In the genomic region with DNA sequence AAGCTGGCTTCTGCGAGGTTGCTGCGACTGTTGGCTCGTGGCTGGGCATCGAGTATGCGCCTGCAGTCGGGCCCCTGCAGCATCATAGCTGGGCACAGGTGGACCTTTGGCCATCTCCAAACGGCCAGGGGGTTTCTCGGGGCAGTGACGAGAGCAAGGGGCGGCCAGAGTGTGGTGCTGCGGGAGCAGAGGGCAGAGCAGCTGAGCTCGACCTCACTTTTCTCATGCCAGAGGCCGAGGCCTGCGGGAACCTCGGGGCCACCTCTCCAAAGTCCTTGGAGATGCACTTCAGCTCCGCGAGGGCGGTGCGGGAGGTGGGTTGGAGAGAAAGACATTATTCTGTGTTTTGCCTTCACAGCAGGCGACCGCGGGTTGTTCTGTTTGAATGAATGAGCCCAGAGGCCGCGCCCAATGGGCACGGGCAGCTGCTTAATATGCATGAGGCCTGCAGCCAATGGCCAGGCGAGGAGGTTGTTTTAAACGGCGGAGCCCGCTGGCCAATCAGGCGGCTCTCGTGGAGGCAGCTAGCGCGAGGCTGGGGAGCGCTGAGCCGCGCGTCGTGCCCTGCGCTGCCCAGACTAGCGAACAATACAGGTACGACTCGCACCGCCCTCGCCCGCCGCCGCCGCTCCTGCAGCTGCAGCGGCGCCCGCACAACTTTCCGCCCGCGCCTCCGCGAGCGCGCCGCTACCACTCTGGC, we compare ENCODE assay signal across 8 mouse cellular contexts. TPM values are rescaled to one million over a fixed set of nuclear protein-coding genes. Genes with fewer than 3 reads are reported as not detected.
DNase-seq lines count a peak whose midpoint lies in the region; ATAC-seq and TF ChIP-seq lines count a peak whose summit lies in the region.

A gene (plus strand): TSS at position 504 of the 700 bp plus-strand sequence.

- peaks cover 6% of the 10 kb centered on the region; the same call in 1 of the 2 replicates for H3K36me3 ChIP-seq in embryonic facial prominence, embryonic 14.5 days (ENCODE audit: control insufficient read depth, insufficient read depth, low read length)
- H3K36me3 ChIP-seq in limb, embryonic 14.5 days (ENCODE audit: control insufficient read depth, insufficient read depth, low read length), result no peaks in the 10 kb centered on the region
- no peaks in the 10 kb centered on the region for H3K36me3 ChIP-seq in midbrain, postnatal 0 days (ENCODE audit: insufficient read depth, low read length)

- peak within 1 kb of the TSS; percentile 63 for H3K4me2 ChIP-seq in embryonic facial prominence, embryonic 14.5 days (ENCODE audit: low read depth, low read length)
- H3K4me2 ChIP-seq in limb, embryonic 14.5 days (replicated peaks; ENCODE audit: low read depth, low read length, severe bottlenecking), result peak within 1 kb of the TSS; percentile 66
- peak within 1 kb of the TSS; percentile 70 for H3K4me2 ChIP-seq in midbrain, postnatal 0 days (ENCODE audit: low read depth, low read length, poor library complexity, severe bottlenecking)

- H3K27me3 ChIP-seq in embryonic facial prominence, embryonic 14.5 days (replicated peaks; ENCODE audit: control insufficient read depth, insufficient read depth, low read length), result no peaks in the 10 kb centered on the region; the same call in 1 of the 2 replicates
- no peaks in the 10 kb centered on the region for H3K27me3 ChIP-seq in limb, embryonic 14.5 days (ENCODE audit: control insufficient read depth, insufficient read depth, low read length)
- no peaks in the 10 kb centered on the region for H3K27me3 ChIP-seq in midbrain, postnatal 0 days (ENCODE audit: insufficient read depth, low read length)

- no peaks in the 10 kb centered on the region for H3K4me1 ChIP-seq in embryonic facial prominence, embryonic 14.5 days (ENCODE audit: control insufficient read depth, insufficient read depth, low read length)
- H3K4me1 ChIP-seq in limb, embryonic 14.5 days (ENCODE audit: control insufficient read depth, insufficient read depth, low read length), result no peaks in the 10 kb centered on the region
- H3K4me1 ChIP-seq in midbrain, postnatal 0 days (ENCODE audit: insufficient read depth, low read length), result no peaks in the 10 kb centered on the region

- H3K4me3 ChIP-seq in embryonic facial prominence, embryonic 14.5 days (ENCODE audit: low read depth, low read length), result peak within 1 kb of the TSS; percentile 62
- peak within 1 kb of the TSS; percentile 58 for H3K4me3 ChIP-seq in limb, embryonic 14.5 days (replicated peaks; ENCODE audit: low read length)
- peak within 1 kb of the TSS; percentile 65 for H3K4me3 ChIP-seq in midbrain, postnatal 0 days (ENCODE audit: low read depth, low read length)

- H3K9ac ChIP-seq in embryonic facial prominence, embryonic 14.5 days (ENCODE audit: low read depth, low read length), result peak within 1 kb of the TSS; percentile 89
- H3K9ac ChIP-seq in limb, embryonic 14.5 days (ENCODE audit: low read depth, low read length, severe bottlenecking), result peak within 1 kb of the TSS; percentile 89
- peak within 1 kb of the TSS; percentile 86 for H3K9ac ChIP-seq in midbrain, postnatal 0 days (replicated peaks; ENCODE audit: low read length, poor library complexity, severe bottlenecking)

- no peaks in the 10 kb centered on the region for H3K9me3 ChIP-seq in embryonic facial prominence, embryonic 14.5 days (ENCODE audit: control insufficient read depth, low read length)
- no peaks in the 10 kb centered on the region for H3K9me3 ChIP-seq in limb, embryonic 14.5 days (ENCODE audit: control insufficient read depth, low read length)
- no peaks in the 10 kb centered on the region for H3K9me3 ChIP-seq in midbrain, postnatal 0 days (ENCODE audit: low read length)

- H3K27ac ChIP-seq in embryonic facial prominence, embryonic 14.5 days (replicated peaks; ENCODE audit: low read depth, low read length), result peak within 1 kb of the TSS; percentile 92
- peak within 1 kb of the TSS; percentile 95 for H3K27ac ChIP-seq in limb, embryonic 14.5 days (replicated peaks; ENCODE audit: low read depth, low read length)
- H3K27ac ChIP-seq in midbrain, postnatal 0 days (ENCODE audit: low read depth, low read length), result peak within 1 kb of the TSS; percentile 90

- peak; percentile 98 for ATAC-seq in embryonic facial prominence, embryonic 14.5 days (ENCODE audit: low read depth)
- peak; percentile 97 for ATAC-seq in limb, embryonic 14.5 days (ENCODE audit: low FRiP score, low read depth)
- peak; percentile 97 for ATAC-seq in midbrain, postnatal 0 days (ENCODE audit: low FRiP score)

- DNase-seq in 3T3-L1 (ENCODE audit: low read depth, low spot score), result peak; percentile 87
- peak; percentile 36 to 54 for DNase-seq in adrenal gland, postnatal 4 days (ENCODE audit: low spot score in 2 of 2)
- peak; percentile 96 for DNase-seq in embryonic facial prominence, embryonic 14.5 days (ENCODE audit: low spot score)
- DNase-seq in heart, adult 8-10 months (ENCODE audit: low spot score), result peak; percentile 69
- peak; percentile 88 for DNase-seq in kidney, adult 9 months
- peak; percentile 85 for DNase-seq in limb, embryonic 14.5 days (ENCODE audit: low spot score)
- peak; percentile 94 for DNase-seq in midbrain, postnatal 0 days (ENCODE audit: low spot score)
- peak; percentile 65 to 73 for DNase-seq in spleen, postnatal 14 days (ENCODE audit: low spot score in 2 of 2)

- 27% methylated on average over 35 of the region's 59 CpGs for WGBS in embryonic facial prominence, embryonic 14.5 days
- WGBS in limb, embryonic 14.5 days, result 30% methylated on average over 26 of the region's 59 CpGs
- 21% methylated on average over 49 of the region's 59 CpGs for WGBS in midbrain, postnatal 0 days

- peak; percentile 50; the same call in 1 of the 2 replicates for TF ChIP-seq POLR2A in limb, embryonic 14.5 days (IDR thresholded peaks at IDR 0.05; ENCODE audit: borderline replicate concordance, extremely low read depth, insufficient read depth, insufficient read length)

- no peak for TF ChIP-seq CTCF in midbrain, postnatal 0 days (IDR thresholded peaks at IDR 0.05)

RNA-seq across cellular contexts. Expression of the gene that starts here (rescaled TPM):
- 100 to 1,000 TPM; 225 to 235 TPM for total RNA-seq in adrenal gland, postnatal 4 days (2021)
- polyA plus RNA-seq in embryonic facial prominence, embryonic 14.5 days (2014; fragmentation: Nextera tagmentation; extraction: Ambion mirVana), result 122 and 159 TPM in 2 replicates
- 10 to 100 TPM; 56.9 to 90.2 (median 62.2) TPM for total RNA-seq in heart, adult 8-10 months (2022)
- polyA plus RNA-seq in limb, embryonic 14.5 days (2012; rRNA removed), result 123 and 181 TPM in 2 replicates
- 167 and 196 TPM in 2 replicates for polyA plus RNA-seq in limb, embryonic 14.5 days (2014; fragmentation: Nextera tagmentation; extraction: Ambion mirVana)
- 100 and 129 TPM in 2 replicates for total RNA-seq in midbrain, postnatal 0 days (2014; rRNA removed)
- polyA plus RNA-seq in midbrain, postnatal 0 days (2015; fragmentation: Nextera tagmentation; extraction: Ambion mirVana), result 429 and 478 TPM in 2 replicates

Comparison
In these comparisons a context has a peak if more than half of its experiments do, and no peak if none do; other contexts are left out.
1. Peak in every context shown above with its lines: DNase-seq, ATAC-seq, H3K4me3 ChIP-seq and H3K27ac ChIP-seq.
2. DNase-seq: peak in every context shown above with its lines; median percentile 96 in embryonic facial prominence, embryonic 14.5 days; 94 in midbrain, postnatal 0 days; 88 in kidney, adult 9 months; 87 in 3T3-L1; 85 in limb, embryonic 14.5 days; 69 in heart, adult 8-10 months; 69 in spleen, postnatal 14 days; 45 in adrenal gland, postnatal 4 days.